ENCODE assay signal across 13 mouse cellular contexts in the genomic region with DNA sequence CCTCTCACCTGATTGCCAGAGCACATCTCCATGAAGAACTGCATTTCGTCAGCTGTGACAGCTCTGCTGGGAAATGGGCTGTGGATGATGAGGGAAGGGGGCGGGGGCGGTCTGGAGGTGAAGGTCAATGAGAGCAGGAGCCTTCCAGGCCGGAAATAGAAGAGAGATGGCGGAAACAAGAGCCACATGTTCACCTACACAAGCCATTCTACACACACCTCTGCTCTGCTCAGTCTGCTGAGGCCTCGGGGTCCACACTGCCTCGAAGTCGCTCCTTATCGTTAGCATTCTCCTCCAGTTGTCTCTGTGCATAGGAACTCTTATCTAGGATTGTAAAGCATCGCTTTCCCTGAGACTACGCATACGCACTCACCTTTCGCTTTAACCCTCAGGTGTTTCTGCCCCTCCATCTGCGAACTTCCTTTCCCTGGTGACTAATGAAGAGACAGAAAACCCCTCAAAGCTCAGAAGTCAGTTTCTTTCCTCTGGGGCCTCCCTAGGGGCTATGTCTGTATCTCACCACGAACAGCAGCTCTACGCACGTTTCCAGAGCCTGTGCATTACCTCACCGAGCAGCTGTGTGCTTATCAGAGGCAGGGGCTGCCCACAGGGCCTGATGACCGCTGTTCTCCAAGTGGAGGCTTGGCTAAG. TPM values are rescaled to one million over a fixed set of nuclear protein-coding genes. Genes with fewer than 3 reads are reported as not detected.
DNase-seq lines count a peak whose midpoint lies in the region; ATAC-seq and TF ChIP-seq lines count a peak whose summit lies in the region.
"Had no signal": no experiment of that assay in that cellular context is flagged by ENCODE, and none has a peak within 500 bp of the region (broad histone marks: within the 10 kb centered on the region; RNA-seq: fewer than 3 reads in every experiment).

No protein-coding gene starts in this region.

- in situ Hi-C loops in ES-E14 (cut with MboI; ENCODE audit: low sequenced_read_pairs in 2 of 2, unreplicated experiment in 2 of 2): no loop called here

- H3K9ac ChIP-seq in hindbrain, embryonic 11.5 days (ENCODE audit: low read depth, low read length): no peak overlapping the region
- peak overlapping the region; percentile 30; the same call in 1 of the 2 replicates for H3K9ac ChIP-seq in ES-E14 (ENCODE audit: insufficient read depth, low read depth, low read length, poor library complexity, severe bottlenecking)
- H3K9ac ChIP-seq in embryonic facial prominence, embryonic 11.5 days (replicated peaks; ENCODE audit: low read length): no peak overlapping the region; the same call in 1 of the 2 replicates
- peak overlapping the region; percentile 88 for H3K9ac ChIP-seq in liver, embryonic 13.5 days

- ATAC-seq in hindbrain, embryonic 11.5 days (ENCODE audit: low FRiP score): no peak
- ATAC-seq in embryonic facial prominence, embryonic 11.5 days (replicated peaks; ENCODE audit: insufficient number of reproducible peaks, low FRiP score, low TSS enrichment, low read depth): peak; percentile 32; the same call in 1 of the 2 replicates
- ATAC-seq in liver, embryonic 13.5 days (ENCODE audit: low read depth): peak; percentile 84

- 84% methylated on average over 19 of the region's 19 CpGs for WGBS in hindbrain, embryonic 10.5 days
- 82% methylated on average over 19 of the region's 19 CpGs for WGBS in hindbrain, embryonic 11.5 days
- 58% methylated on average over 19 of the region's 19 CpGs for WGBS in embryonic facial prominence, embryonic 11.5 days
- 13% methylated on average over 19 of the region's 19 CpGs for WGBS in liver, embryonic 13.5 days (ENCODE audit: insufficient replicate concordance)

- H3K27me3 ChIP-seq in hindbrain, embryonic 10.5 days (ENCODE audit: insufficient read depth, poor library complexity, severe bottlenecking): no peaks in the 10 kb centered on the region
- no peaks in the 10 kb centered on the region for H3K27me3 ChIP-seq in hindbrain, embryonic 11.5 days (ENCODE audit: control insufficient read depth, insufficient read depth, low read length)
- H3K27me3 ChIP-seq in embryonic facial prominence, embryonic 11.5 days (ENCODE audit: control insufficient read depth, insufficient read depth, low read length): no peaks in the 10 kb centered on the region
- H3K27me3 ChIP-seq in liver, embryonic 13.5 days: no peaks in the 10 kb centered on the region

- H3K27ac ChIP-seq in hindbrain, embryonic 10.5 days: peak overlapping the region; percentile 75
- no peak overlapping the region for H3K27ac ChIP-seq in hindbrain, embryonic 11.5 days (ENCODE audit: low read depth, low read length)
- H3K27ac ChIP-seq in ES-E14 (ENCODE audit: insufficient read depth, low read depth, low read length, poor library complexity, severe bottlenecking): no peak overlapping the region
- peak overlapping the region; percentile 28 for H3K27ac ChIP-seq in embryonic facial prominence, embryonic 11.5 days (replicated peaks; ENCODE audit: low read depth, low read length)
- H3K27ac ChIP-seq in liver, embryonic 13.5 days: peak overlapping the region; percentile 97
- H3K27ac ChIP-seq: layer of hippocampus, adult 2 months; macrophage had no signal

- 0 out of 2 replicates have a peak, but pooled peaks cover 5% of the 10 kb centered on the region for H3K9me3 ChIP-seq in hindbrain, embryonic 10.5 days
- H3K9me3 ChIP-seq in hindbrain, embryonic 11.5 days (ENCODE audit: control insufficient read depth, low read length): no peaks in the 10 kb centered on the region
- no peaks in the 10 kb centered on the region for H3K9me3 ChIP-seq in ES-E14 (ENCODE audit: control insufficient read depth, insufficient read depth, low read depth, low read length)
- H3K9me3 ChIP-seq in embryonic facial prominence, embryonic 11.5 days (replicated peaks; ENCODE audit: control insufficient read depth, low read length): no peaks in the 10 kb centered on the region
- H3K9me3 ChIP-seq in liver, embryonic 13.5 days (replicated peaks): 0 out of 2 replicates have a peak, but pooled peaks cover 4% of the 10 kb centered on the region

- H3K4me2 ChIP-seq in hindbrain, embryonic 11.5 days (replicated peaks; ENCODE audit: low read depth, low read length): no peak overlapping the region
- H3K4me2 ChIP-seq in embryonic facial prominence, embryonic 11.5 days (ENCODE audit: low read depth, low read length): no peak overlapping the region
- H3K4me2 ChIP-seq in liver, embryonic 13.5 days: peak overlapping the region; percentile 86

- no peaks in the 10 kb centered on the region for H3K36me3 ChIP-seq in hindbrain, embryonic 10.5 days
- no peaks in the 10 kb centered on the region for H3K36me3 ChIP-seq in hindbrain, embryonic 11.5 days (ENCODE audit: control insufficient read depth, insufficient read depth, low read length)
- H3K36me3 ChIP-seq in ES-E14 (ENCODE audit: control insufficient read depth, insufficient read depth, low read length, poor library complexity, severe bottlenecking): no peaks in the 10 kb centered on the region
- H3K36me3 ChIP-seq in embryonic facial prominence, embryonic 11.5 days (replicated peaks; ENCODE audit: control insufficient read depth, insufficient read depth, low read depth, low read length): no peaks in the 10 kb centered on the region
- H3K36me3 ChIP-seq in liver, embryonic 13.5 days: peaks cover 15% of the 10 kb centered on the region

- peak overlapping the region; percentile 9; the same call in 1 of the 2 replicates for H3K4me3 ChIP-seq in hindbrain, embryonic 10.5 days
- H3K4me3 ChIP-seq in hindbrain, embryonic 11.5 days (ENCODE audit: low read depth, low read length): no peak overlapping the region
- H3K4me3 ChIP-seq in ES-E14 (ENCODE audit: insufficient read depth in 1 of 2, low read depth in 1 of 2, low read length in 2 of 2, poor library complexity in 1 of 2, severe bottlenecking in 1 of 2): peak overlapping the region; percentile 5 to 19; a peak in 3 of 4 replicates
- H3K4me3 ChIP-seq in embryonic facial prominence, embryonic 11.5 days (ENCODE audit: low read depth, low read length): no peak overlapping the region
- H3K4me3 ChIP-seq in liver, embryonic 13.5 days (replicated peaks): peak overlapping the region; percentile 71
- H3K4me3 ChIP-seq: layer of hippocampus, adult 2 months had no signal

- peaks cover 3% of the 10 kb centered on the region for H3K4me1 ChIP-seq in hindbrain, embryonic 10.5 days (replicated peaks)
- no peaks in the 10 kb centered on the region for H3K4me1 ChIP-seq in hindbrain, embryonic 11.5 days (replicated peaks; ENCODE audit: control insufficient read depth, insufficient read depth, low read length)
- H3K4me1 ChIP-seq in ES-E14 (ENCODE audit: control insufficient read depth in 2 of 2, insufficient read depth in 2 of 2, low read length in 2 of 2, poor library complexity in 1 of 2): peaks cover 2 to 18% of the 10 kb centered on the region in 2 experiments; a peak in 3 of 4 replicates
- H3K4me1 ChIP-seq in embryonic facial prominence, embryonic 11.5 days (ENCODE audit: control insufficient read depth, insufficient read depth, low read length): no peaks in the 10 kb centered on the region; the same call in 1 of the 2 replicates
- H3K4me1 ChIP-seq in liver, embryonic 13.5 days (replicated peaks): peaks cover 68% of the 10 kb centered on the region

- DNase-seq in hindbrain, embryonic 10.5 days (ENCODE audit: low spot score): no peak
- no peak for DNase-seq in hindbrain, embryonic 11.5 days (ENCODE audit: low spot score)
- no peak for DNase-seq in ES-E14 (ENCODE audit: low read depth, low spot score)
- DNase-seq in embryonic facial prominence, embryonic 11.5 days (ENCODE audit: low spot score): peak; percentile 28
- DNase-seq in liver, embryonic 13.5 days: peak; percentile 80
- no peak for DNase-seq in retina, postnatal 1 day
- no peak for DNase-seq in kidney, adult 18-20 months
- DNase-seq in cerebellum, postnatal 36 days: no peak
- DNase-seq: cerebellum, adult 2 months; gastrocnemius, postnatal 14 days; thymus, postnatal 25 days had no signal

TF ChIP-seq in ES-E14, 5 proteins besides CTCF, POLR2A, EP300 and RAD21:
- TF ChIP-seq MAFK (IDR thresholded peaks at IDR 0.05; ENCODE audit: insufficient read depth, low read depth, low read length) (no peak), CHD2 (IDR thresholded peaks at IDR 0.05; ENCODE audit: low read depth, low read length) (no peak), ZNF384 (IDR thresholded peaks at IDR 0.05; ENCODE audit: low read depth, low read length) (no peak), ZC3H11A (IDR thresholded peaks at IDR 0.05; ENCODE audit: borderline replicate concordance, low read depth, low read length) (no peak), HCFC1 (IDR thresholded peaks at IDR 0.05; ENCODE audit: borderline replicate concordance, insufficient read depth, low read length) (no peak)

RNA-seq across cellular contexts. Expression of a gene that starts 53.0 kb away (rescaled TPM):
- polyA plus RNA-seq in hindbrain, embryonic 10.5 days (2016; fragmentation: Nextera tagmentation; extraction: Ambion mirVana): 25.9 and 29.7 TPM in 2 replicates
- 33.6 and 36.7 TPM in 2 replicates for polyA plus RNA-seq in hindbrain, embryonic 11.5 days (2014; fragmentation: Nextera tagmentation; extraction: Ambion mirVana)
- 169 and 238 TPM in 2 replicates for total RNA-seq in ES-E14 (2012; rRNA removed)
- polyA plus RNA-seq in embryonic facial prominence, embryonic 11.5 days (2014; fragmentation: Nextera tagmentation; extraction: Ambion mirVana): 29.1 and 29.6 TPM in 2 replicates
- 2.1 and 2.2 TPM in 2 replicates for polyA plus RNA-seq in liver, embryonic 13.5 days (2015; fragmentation: Nextera tagmentation; extraction: Ambion mirVana)

Comparison
In these comparisons a context has a peak if more than half of its experiments do, and no peak if none do; other contexts are left out.
1. H3K27ac ChIP-seq: peak in hindbrain, embryonic 10.5 days (single experiment), embryonic facial prominence, embryonic 11.5 days (single experiment) and liver, embryonic 13.5 days (single experiment); none in hindbrain, embryonic 11.5 days (single experiment) and ES-E14 (single experiment).
2. H3K4me3 ChIP-seq: peak in hindbrain, embryonic 10.5 days (single experiment), ES-E14 (2 of 2) and liver, embryonic 13.5 days (single experiment); none in hindbrain, embryonic 11.5 days (single experiment) and embryonic facial prominence, embryonic 11.5 days (single experiment).
3. DNase-seq: peak in embryonic facial prominence, embryonic 11.5 days (single experiment) and liver, embryonic 13.5 days (single experiment); none in hindbrain, embryonic 10.5 days (single experiment), hindbrain, embryonic 11.5 days (single experiment), ES-E14 (single experiment), retina, postnatal 1 day (single experiment), kidney, adult 18-20 months (single experiment) and cerebellum, postnatal 36 days (0 of 2).
4. H3K9ac ChIP-seq: peak in ES-E14 (single experiment) and liver, embryonic 13.5 days (single experiment); none in hindbrain, embryonic 11.5 days (single experiment) and embryonic facial prominence, embryonic 11.5 days (single experiment).